11 mouse cellular contexts compared by ENCODE assay signal in genomic region chr17:23744651-23745050, GRCm38 (mm10). TPM values are rescaled to one million over a fixed set of nuclear protein-coding genes. Genes with fewer than 3 reads are reported as not detected.
DNase-seq lines count a peak whose midpoint lies in the region; ATAC-seq and TF ChIP-seq lines count a peak whose summit lies in the region.
"Had no signal": no experiment of that assay in that cellular context is flagged by ENCODE, and none has a peak within 500 bp of the region (broad histone marks: within the 10 kb centered on the region; RNA-seq: fewer than 3 reads in every experiment).

No protein-coding gene starts in this region.

- TF ChIP-seq CTCF in ES-Bruce4 (IDR thresholded peaks at IDR 0.05; ENCODE audit: low read depth, low read length) = no peak

- H3K4me2 ChIP-seq in forebrain, embryonic 13.5 days = peak overlapping the region; percentile 75; the same call in 1 of the 2 replicates
- H3K4me2 ChIP-seq in forebrain, embryonic 15.5 days (replicated peaks) = no peak overlapping the region
- H3K4me2 ChIP-seq in hindbrain, embryonic 13.5 days = peak overlapping the region; percentile 72
- peak overlapping the region; percentile 79 for H3K4me2 ChIP-seq in midbrain, embryonic 14.5 days (ENCODE audit: low read length)

- TF ChIP-seq POLR2A in ES-Bruce4 (IDR thresholded peaks at IDR 0.05; ENCODE audit: insufficient read depth, low read length) = no peak

- H3K4me1 ChIP-seq in forebrain, embryonic 13.5 days = peaks cover 33% of the 10 kb centered on the region
- peaks cover 32% of the 10 kb centered on the region for H3K4me1 ChIP-seq in forebrain, embryonic 15.5 days
- no peaks in the 10 kb centered on the region for H3K4me1 ChIP-seq in ES-Bruce4 (ENCODE audit: control insufficient read depth, insufficient read depth, low read length)
- peaks cover 38% of the 10 kb centered on the region for H3K4me1 ChIP-seq in hindbrain, embryonic 13.5 days (replicated peaks)
- peaks cover 24% of the 10 kb centered on the region for H3K4me1 ChIP-seq in midbrain, embryonic 14.5 days (ENCODE audit: control insufficient read depth, insufficient read depth, low read length)

- H3K9ac ChIP-seq in forebrain, embryonic 13.5 days = no peak overlapping the region
- no peak overlapping the region for H3K9ac ChIP-seq in forebrain, embryonic 15.5 days (replicated peaks)
- no peak overlapping the region for H3K9ac ChIP-seq in ES-Bruce4 (ENCODE audit: low read depth, poor library complexity, severe bottlenecking)
- no peak overlapping the region for H3K9ac ChIP-seq in hindbrain, embryonic 13.5 days
- H3K9ac ChIP-seq in midbrain, embryonic 14.5 days (replicated peaks; ENCODE audit: low read length) = no peak overlapping the region

- no peaks in the 10 kb centered on the region for H3K9me3 ChIP-seq in forebrain, embryonic 13.5 days (replicated peaks)
- H3K9me3 ChIP-seq in forebrain, embryonic 15.5 days = no peaks in the 10 kb centered on the region
- H3K9me3 ChIP-seq in ES-Bruce4 (replicated peaks; ENCODE audit: control insufficient read depth, insufficient read depth, low read length, poor library complexity, severe bottlenecking) = no peaks in the 10 kb centered on the region
- H3K9me3 ChIP-seq in hindbrain, embryonic 13.5 days = no peaks in the 10 kb centered on the region
- no peaks in the 10 kb centered on the region for H3K9me3 ChIP-seq in midbrain, embryonic 14.5 days (ENCODE audit: control insufficient read depth, low read length)

- whole genome bisulfite sequencing in forebrain, embryonic 13.5 days = 2% methylated on average over 14 of the region's 14 CpGs
- WGBS in forebrain, embryonic 15.5 days = 5% methylated on average over 14 of the region's 14 CpGs
- WGBS in hindbrain, embryonic 13.5 days = 3% methylated on average over 14 of the region's 14 CpGs
- WGBS in midbrain, embryonic 14.5 days = 2% methylated on average over 14 of the region's 14 CpGs

- TF ChIP-seq EP300 in ES-Bruce4 (IDR thresholded peaks at IDR 0.05; ENCODE audit: insufficient read depth, low read depth, low read length) = no peak

- peak overlapping the region; percentile 41; the same call in 1 of the 2 replicates for H3K4me3 ChIP-seq in forebrain, embryonic 13.5 days
- no peak overlapping the region for H3K4me3 ChIP-seq in forebrain, embryonic 15.5 days
- H3K4me3 ChIP-seq in ES-Bruce4 (ENCODE audit: low read depth, low read length) = peak overlapping the region; percentile 58
- peak overlapping the region; percentile 40 for H3K4me3 ChIP-seq in hindbrain, embryonic 13.5 days
- H3K4me3 ChIP-seq in midbrain, embryonic 14.5 days (replicated peaks; ENCODE audit: low read depth, low read length) = peak overlapping the region; percentile 40; the same call in 1 of the 2 replicates

- H3K27ac ChIP-seq in forebrain, embryonic 13.5 days = no peak overlapping the region
- H3K27ac ChIP-seq in forebrain, embryonic 15.5 days (replicated peaks) = no peak overlapping the region
- H3K27ac ChIP-seq in ES-Bruce4 (ENCODE audit: insufficient read depth, low read length) = no peak overlapping the region
- no peak overlapping the region for H3K27ac ChIP-seq in hindbrain, embryonic 13.5 days
- H3K27ac ChIP-seq in midbrain, embryonic 14.5 days (replicated peaks; ENCODE audit: low read depth, low read length) = no peak overlapping the region

- DNase-seq in midbrain, embryonic 14.5 days = no peak
- no peak for DNase-seq in yolk sac, embryonic 10.5 days (ENCODE audit: low spot score)
- no peak for DNase-seq in adrenal gland, adult 18-20 months (ENCODE audit: low spot score in 2 of 2)
- DNase-seq: adrenal gland, adult 2 months; kidney, adult 11 months had no signal

- no peaks in the 10 kb centered on the region for H3K36me3 ChIP-seq in forebrain, embryonic 13.5 days (ENCODE audit: poor library complexity, severe bottlenecking)
- no peaks in the 10 kb centered on the region for H3K36me3 ChIP-seq in forebrain, embryonic 15.5 days
- no peaks in the 10 kb centered on the region for H3K36me3 ChIP-seq in ES-Bruce4 (ENCODE audit: control insufficient read depth, insufficient read depth, low read length, poor library complexity, severe bottlenecking)
- H3K36me3 ChIP-seq in hindbrain, embryonic 13.5 days = no peaks in the 10 kb centered on the region; the same call in 1 of the 2 replicates
- H3K36me3 ChIP-seq in midbrain, embryonic 14.5 days (ENCODE audit: control insufficient read depth, insufficient read depth, low read length) = no peaks in the 10 kb centered on the region

- peaks cover 78% of the 10 kb centered on the region for H3K27me3 ChIP-seq in forebrain, embryonic 13.5 days
- H3K27me3 ChIP-seq in forebrain, embryonic 15.5 days = peaks cover 67% of the 10 kb centered on the region
- no peaks in the 10 kb centered on the region; the same call in 1 of the 2 replicates for H3K27me3 ChIP-seq in ES-Bruce4 (ENCODE audit: control insufficient read depth, insufficient read depth, low read length, poor library complexity, severe bottlenecking)
- H3K27me3 ChIP-seq in hindbrain, embryonic 13.5 days = peaks cover 83% of the 10 kb centered on the region
- peaks cover 57% of the 10 kb centered on the region for H3K27me3 ChIP-seq in midbrain, embryonic 14.5 days (ENCODE audit: control insufficient read depth, insufficient read depth, low read length)

- ATAC-seq in forebrain, embryonic 13.5 days = no peak
- no peak for ATAC-seq in forebrain, embryonic 15.5 days (replicated peaks)
- no peak for ATAC-seq in hindbrain, embryonic 13.5 days (ENCODE audit: low FRiP score)
- no peak for ATAC-seq in midbrain, embryonic 14.5 days (ENCODE audit: low FRiP score, low TSS enrichment)
- ATAC-seq in frontal cortex, adult (ENCODE audit: low TSS enrichment) = no peak

RNA-seq across cellular contexts. Expression of gene Kremen2, which starts 1.0 kb away (rescaled TPM):
- polyA plus RNA-seq in forebrain, embryonic 13.5 days (2015; fragmentation: Nextera tagmentation; extraction: Ambion mirVana) = 0.24 and 0.37 TPM in 2 replicates
- polyA plus RNA-seq in forebrain, embryonic 15.5 days (2015; fragmentation: Nextera tagmentation; extraction: Ambion mirVana) = 0.48 and 0.50 TPM in 2 replicates
- polyA plus RNA-seq in ES-Bruce4 (2011; ENCODE audit: insufficient read depth, insufficient read length, low read depth, missing spikeins) = 0.57 and 1.4 TPM in 2 replicates
- polyA plus RNA-seq in hindbrain, embryonic 13.5 days (2015; fragmentation: Nextera tagmentation; extraction: Ambion mirVana) = 0.55 and 0.83 TPM in 2 replicates
- polyA plus RNA-seq in midbrain, embryonic 14.5 days (2014; fragmentation: Nextera tagmentation; extraction: Ambion mirVana) = 0.71 and 0.80 TPM in 2 replicates
- under 1 TPM in 1 of 2 experiments, not detected in 1; 0.13 TPM for total RNA-seq in adrenal gland, adult 18-20 months (2021)
- total RNA-seq: adrenal gland, adult 2 months; liver, adult 2 months had no signal

RNA-seq across cellular contexts. Expression of gene Paqr4, which starts 4.0 kb away (rescaled TPM):
- polyA plus RNA-seq in forebrain, embryonic 13.5 days (2015; fragmentation: Nextera tagmentation; extraction: Ambion mirVana) = 29.8 and 32.7 TPM in 2 replicates
- 39.4 and 39.7 TPM in 2 replicates for polyA plus RNA-seq in forebrain, embryonic 15.5 days (2015; fragmentation: Nextera tagmentation; extraction: Ambion mirVana)
- polyA plus RNA-seq in ES-Bruce4 (2011; ENCODE audit: insufficient read depth, insufficient read length, low read depth, missing spikeins) = 2.4 and 2.7 TPM in 2 replicates
- polyA plus RNA-seq in hindbrain, embryonic 13.5 days (2015; fragmentation: Nextera tagmentation; extraction: Ambion mirVana) = 54.3 and 58.2 TPM in 2 replicates
- 56.6 and 69.2 TPM in 2 replicates for polyA plus RNA-seq in midbrain, embryonic 14.5 days (2014; fragmentation: Nextera tagmentation; extraction: Ambion mirVana)
- total RNA-seq in adrenal gland, adult 18-20 months (2021) = 10 to 100 TPM in 1 of 2 experiments, 1 to 10 TPM in 1; 8.5 to 12.7 TPM

RNA-seq across cellular contexts. Expression of gene Pkmyt1, which starts 18.5 kb away (rescaled TPM):
- 36.7 and 41.0 TPM in 2 replicates for polyA plus RNA-seq in forebrain, embryonic 13.5 days (2015; fragmentation: Nextera tagmentation; extraction: Ambion mirVana)
- 26.7 and 28.4 TPM in 2 replicates for polyA plus RNA-seq in forebrain, embryonic 15.5 days (2015; fragmentation: Nextera tagmentation; extraction: Ambion mirVana)
- polyA plus RNA-seq in ES-Bruce4 (2011; ENCODE audit: insufficient read depth, insufficient read length, low read depth, missing spikeins) = 26.5 and 27.7 TPM in 2 replicates
- polyA plus RNA-seq in hindbrain, embryonic 13.5 days (2015; fragmentation: Nextera tagmentation; extraction: Ambion mirVana) = 18.0 and 18.8 TPM in 2 replicates
- 16.2 and 18.2 TPM in 2 replicates for polyA plus RNA-seq in midbrain, embryonic 14.5 days (2014; fragmentation: Nextera tagmentation; extraction: Ambion mirVana)
- 1 to 10 TPM; 2.1 to 2.4 TPM for total RNA-seq in adrenal gland, adult 18-20 months (2021)

RNA-seq across cellular contexts. Expression of gene 1520401A03Rik, which starts 22.1 kb away (rescaled TPM):
- polyA plus RNA-seq in forebrain, embryonic 13.5 days (2015; fragmentation: Nextera tagmentation; extraction: Ambion mirVana) = not detected in 2 replicates
- polyA plus RNA-seq in forebrain, embryonic 15.5 days (2015; fragmentation: Nextera tagmentation; extraction: Ambion mirVana) = not detected in 2 replicates
- 3.6 and 4.1 TPM in 2 replicates for polyA plus RNA-seq in ES-Bruce4 (2011; ENCODE audit: insufficient read depth, insufficient read length, low read depth, missing spikeins)
- 0.06 and 0.27 TPM in 2 replicates for polyA plus RNA-seq in hindbrain, embryonic 13.5 days (2015; fragmentation: Nextera tagmentation; extraction: Ambion mirVana)
- polyA plus RNA-seq in midbrain, embryonic 14.5 days (2014; fragmentation: Nextera tagmentation; extraction: Ambion mirVana) = not detected in 2 replicates
- total RNA-seq in adrenal gland, adult 18-20 months (2021) = 1 to 10 TPM; 2.2 to 6.7 TPM
- total RNA-seq: liver, adult 2 months had no signal
- polyA plus RNA-seq: liver, adult 2 months had no signal

RNA-seq across cellular contexts. Expression of gene Flywch1, which starts 26.8 kb away (rescaled TPM):
- 165 and 176 TPM in 2 replicates for polyA plus RNA-seq in forebrain, embryonic 13.5 days (2015; fragmentation: Nextera tagmentation; extraction: Ambion mirVana)
- 162 and 164 TPM in 2 replicates for polyA plus RNA-seq in forebrain, embryonic 15.5 days (2015; fragmentation: Nextera tagmentation; extraction: Ambion mirVana)
- polyA plus RNA-seq in ES-Bruce4 (2011; ENCODE audit: insufficient read depth, insufficient read length, low read depth, missing spikeins) = 32.9 and 34.2 TPM in 2 replicates
- 224 and 228 TPM in 2 replicates for polyA plus RNA-seq in hindbrain, embryonic 13.5 days (2015; fragmentation: Nextera tagmentation; extraction: Ambion mirVana)
- polyA plus RNA-seq in midbrain, embryonic 14.5 days (2014; fragmentation: Nextera tagmentation; extraction: Ambion mirVana) = 210 and 220 TPM in 2 replicates
- total RNA-seq in adrenal gland, adult 18-20 months (2021) = 10 to 100 TPM; 72.5 to 89.3 TPM
